Mouse (Mus musculus) cerebellum, postnatal 25 days (tissue): ENCODE data around the gene Tmem63a.
"Not testable (repeated sequence)": the region's sequence is repeated elsewhere in the genome, so short reads cannot be mapped to it uniquely, and the experiment has no call there.

ENCODE experiments used
- DNase-seq, 2 experiments: peaks; one replicate each; pipeline ENCODE4 v3.0.0; 2021; ENCODE audit warnings: mixed read lengths in 2 of 2

The Tmem63a gene

GRCm38 (mm10) chr1:180929599-180929998 lies 12.5 kb upstream of the Tmem63a start:
- DNase-seq: no peak

DNA sequence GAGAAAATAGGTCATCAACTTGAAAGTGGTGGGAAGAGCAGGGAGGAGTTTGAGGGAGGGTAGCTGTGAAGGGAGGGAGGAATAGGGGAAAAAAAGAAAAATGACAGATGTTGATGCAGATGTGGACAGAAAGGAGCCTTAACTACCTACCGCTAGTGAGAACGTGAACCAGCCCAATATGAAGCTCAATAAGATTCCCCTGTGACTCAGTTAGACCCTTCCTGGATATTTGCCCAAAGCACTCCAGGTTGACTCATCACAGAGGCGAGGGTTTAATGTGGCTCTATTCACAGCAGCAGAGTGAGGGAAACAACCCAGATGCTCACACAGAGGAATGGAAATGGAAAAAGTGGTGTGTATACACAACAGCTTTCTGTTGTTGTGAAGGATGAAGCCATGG lies 11.0 kb upstream of the Tmem63a start:
- DNase-seq: no peak

GRCm38 (mm10) chr1:180933659-180934058 lies 8.5 kb upstream of the Tmem63a start:
- no peak for DNase-seq

DNA sequence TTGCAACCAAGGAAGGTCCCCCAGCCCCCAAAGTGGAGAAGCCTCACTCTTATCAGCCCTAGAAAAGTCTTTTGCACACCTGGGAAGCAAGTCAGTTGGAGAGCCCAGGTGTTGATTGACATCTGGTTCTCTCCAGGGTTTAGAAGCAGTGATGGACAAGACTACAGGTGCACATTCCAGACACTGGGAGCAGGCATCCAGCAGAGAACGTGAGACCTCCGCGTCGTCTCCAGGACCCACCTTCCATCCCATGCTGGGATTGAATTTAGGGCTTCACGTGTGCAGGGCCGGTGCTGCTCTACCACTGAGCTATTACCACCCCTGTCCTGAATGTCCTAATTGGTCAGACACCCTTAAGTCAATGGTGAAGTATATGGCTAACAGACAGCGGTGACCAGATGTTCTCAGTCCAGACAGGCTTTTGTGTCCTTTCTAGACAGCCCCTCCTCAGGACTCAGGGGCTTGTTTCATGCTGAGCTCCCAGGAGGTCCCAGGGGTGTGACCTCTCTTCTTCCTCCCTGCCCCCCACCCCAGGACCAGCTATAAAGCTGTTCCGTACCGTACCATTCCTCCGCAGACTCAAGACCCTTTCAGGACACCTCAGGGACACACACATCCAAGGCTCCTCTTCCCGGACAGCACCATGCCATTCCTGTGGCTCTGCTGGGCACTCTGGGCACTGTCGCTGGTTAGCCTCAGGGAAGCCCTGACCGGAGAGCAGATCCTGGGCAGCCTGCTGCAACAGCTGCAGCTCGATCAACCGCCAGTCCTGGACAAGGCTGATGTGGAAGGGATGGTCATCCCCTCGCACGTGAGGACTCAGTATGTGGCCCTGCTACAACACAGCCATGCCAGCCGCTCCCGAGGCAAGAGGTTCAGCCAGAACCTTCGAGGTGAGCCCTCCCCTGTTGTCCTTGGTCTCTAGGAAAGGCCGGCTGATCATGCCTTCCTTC lies 7.4 kb upstream of the Tmem63a start, which contains the start of gene Lefty1:
Lefty1 (plus strand) TSS at position 556 of the 953 bp plus-strand sequence.
- no peak for DNase-seq

GRCm38 (mm10) chr1:180936610-180937398 lies 5.3 kb upstream of the Tmem63a start:
- not testable (repeated sequence) for DNase-seq

- DNase-seq: not testable (repeated sequence)
Observed at GRCm38 (mm10) chr1:180937631-180938030, 4.5 kb upstream of the Tmem63a start.

- DNase-seq: not testable (repeated sequence)
Observed at GRCm38 (mm10) chr1:180938781-180939180, 3.4 kb upstream of the Tmem63a start.

GRCm38 (mm10) chr1:180940776-180941460 lies 1.2 kb upstream of the Tmem63a start:
- no peak for DNase-seq

GRCm38 (mm10) chr1:180941726-180942125 lies 418 bp upstream of the Tmem63a start:
- DNase-seq: no peak

- no peak for DNase-seq
Observed at GRCm38 (mm10) chr1:180943032-180943644, 994 bp downstream of the Tmem63a start.

GRCm38 (mm10) chr1:180943896-180944295 lies 1.8 kb downstream of the Tmem63a start:
- DNase-seq: no peak

DNA sequence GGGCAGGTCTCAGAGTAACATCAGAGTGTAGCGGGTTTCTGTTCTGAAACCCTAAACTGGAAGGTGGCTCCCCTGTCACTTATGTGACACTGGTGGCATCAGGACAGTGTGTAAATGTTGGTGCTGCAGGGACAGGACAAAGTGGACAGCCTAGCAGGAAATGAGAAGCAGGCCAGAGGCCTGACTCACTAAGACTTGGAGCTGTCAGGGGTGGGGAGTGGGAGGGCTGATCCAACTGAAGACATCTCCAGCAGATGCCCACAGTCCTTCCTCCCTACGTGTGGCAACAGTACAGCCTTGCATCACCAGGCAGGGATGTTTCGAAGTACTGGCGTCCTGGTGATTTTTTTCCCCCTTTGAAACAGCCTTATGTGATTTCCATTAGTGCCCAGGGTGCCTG lies 2.4 kb downstream of the Tmem63a start:
- DNase-seq: no peak

DNA sequence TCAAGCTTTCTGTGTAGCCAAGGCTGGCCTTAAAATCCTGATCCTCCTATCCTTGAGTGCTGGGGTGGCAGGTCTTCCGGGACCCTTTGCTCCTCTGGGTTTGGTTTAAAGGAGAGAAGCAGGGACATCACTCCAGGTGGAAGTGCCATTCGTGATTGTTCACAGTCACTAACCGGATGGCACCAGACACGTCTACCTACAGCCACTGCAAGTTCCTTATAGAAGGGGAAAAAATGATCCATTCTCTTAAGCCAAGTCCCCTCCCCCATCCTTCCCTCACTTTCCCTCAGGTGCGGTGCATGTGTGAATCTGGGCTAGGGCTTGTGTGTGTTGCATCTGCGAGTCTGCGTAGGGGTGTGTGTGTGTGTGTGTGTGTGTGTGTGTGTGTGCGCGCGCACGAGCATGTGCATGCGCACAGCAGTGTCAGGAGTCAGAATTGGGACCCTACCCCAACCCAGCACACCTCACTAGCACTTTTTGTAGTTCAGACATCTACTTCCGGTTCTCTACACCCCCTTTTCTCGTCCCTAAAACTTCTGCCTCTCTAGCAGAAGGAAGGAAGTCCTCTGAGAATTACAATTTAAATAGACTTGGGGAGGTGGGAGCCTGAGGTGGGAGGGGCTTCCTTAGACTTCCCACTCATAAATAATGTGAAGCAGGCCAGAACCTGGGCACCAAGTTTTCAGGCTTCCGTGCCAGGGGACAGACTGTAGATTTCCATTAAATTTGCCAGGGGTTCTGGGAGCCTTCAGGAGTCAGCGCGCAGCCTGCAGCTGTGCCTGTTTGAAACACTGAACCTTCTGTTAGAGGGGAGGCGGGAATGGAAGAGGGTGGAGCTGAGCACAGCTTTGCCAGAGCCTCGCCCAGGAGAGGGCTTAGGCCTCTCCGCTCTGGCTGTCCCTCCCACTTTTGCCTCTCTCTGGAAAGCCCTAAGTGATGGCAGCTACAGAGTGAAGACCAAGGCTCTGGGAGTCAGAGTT lies 3.1 kb downstream of the Tmem63a start:
- DNase-seq: peak in 1 of 2 experiments; percentile 18

DNA sequence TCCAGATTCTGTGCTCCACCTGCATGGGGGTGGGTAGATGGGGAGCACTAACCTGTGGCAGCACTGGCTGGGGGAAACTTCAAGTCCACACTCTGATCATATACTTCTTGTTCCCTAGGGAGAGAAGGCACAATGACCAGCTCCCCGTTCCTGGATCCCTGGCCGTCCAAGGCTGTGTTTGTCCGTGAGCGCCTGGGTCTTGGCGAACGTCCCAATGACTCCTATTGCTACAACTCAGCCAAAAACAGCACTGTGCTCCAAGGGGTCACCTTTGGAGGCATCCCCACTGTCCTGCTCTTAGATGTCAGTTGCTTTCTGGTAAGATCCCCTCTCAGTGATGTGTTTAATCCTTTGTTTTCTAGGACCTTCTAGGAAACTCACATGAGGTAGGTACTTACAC lies 4.3 kb downstream of the Tmem63a start:
- no peak for DNase-seq

GRCm38 (mm10) chr1:180952085-180952746 lies 10.1 kb downstream of the Tmem63a start:
- DNase-seq: no peak

GRCm38 (mm10) chr1:180952808-180953207 lies 10.7 kb downstream of the Tmem63a start:
- DNase-seq: no peak

DNA sequence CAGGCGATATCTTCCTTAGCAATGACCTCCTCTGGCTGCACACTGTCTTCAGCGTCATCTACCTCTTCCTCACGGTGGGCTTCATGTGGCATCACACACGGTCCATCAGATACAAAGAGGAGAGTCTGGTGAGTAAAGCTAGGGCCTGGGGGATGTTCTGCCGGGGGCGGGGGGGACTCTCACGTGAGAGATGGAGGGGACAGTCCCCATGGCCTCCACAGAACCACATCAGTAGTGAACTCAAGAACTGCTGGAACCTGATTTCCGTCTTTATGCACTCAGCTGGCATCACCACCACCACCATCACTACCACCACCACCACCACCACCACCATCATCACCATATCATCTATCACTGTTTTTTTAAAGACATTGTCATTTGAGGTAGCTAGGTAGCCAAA lies 14.3 kb downstream of the Tmem63a start:
- DNase-seq: no peak

GRCm38 (mm10) chr1:180956973-180957381 lies 14.8 kb downstream of the Tmem63a start:
- DNase-seq: no peak

GRCm38 (mm10) chr1:180957989-180958388 lies 15.8 kb downstream of the Tmem63a start:
- DNase-seq: no peak

GRCm38 (mm10) chr1:180958797-180959196 lies 16.7 kb downstream of the Tmem63a start:
- no peak for DNase-seq

DNA sequence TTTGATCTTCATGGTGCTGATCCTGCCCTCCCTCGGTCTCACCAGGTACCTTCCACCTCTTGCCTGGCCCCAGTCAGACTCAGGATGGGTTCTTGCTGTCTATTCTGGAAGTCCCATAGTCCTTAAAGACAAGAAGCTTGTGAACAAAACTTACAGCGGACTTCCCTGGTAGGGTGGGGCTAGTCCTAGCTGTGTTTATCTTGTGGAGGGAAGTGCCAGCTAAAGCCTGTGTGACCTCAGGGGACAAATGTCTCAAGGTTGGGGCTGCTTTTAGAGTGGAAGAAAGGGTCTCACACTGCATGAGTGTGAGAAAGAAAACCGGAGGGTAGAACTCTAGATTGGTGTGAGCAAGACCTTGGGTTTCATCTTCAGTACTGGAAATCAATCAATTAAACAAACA lies 23.6 kb downstream of the Tmem63a start:
- DNase-seq: no peak
